Mouse (Mus musculus) neural tube, embryonic 15.5 days (tissue): ENCODE data around the gene Thoc6. TPM values are rescaled to one million over a fixed set of nuclear protein-coding genes. Genes with fewer than 3 reads are reported as not detected.

Experiments
- ATAC-seq: fragments of 200-750 bp; cut with Nextera tagmentation; 2 replicates; pipeline ENCODE4 v1.8.0; 2017; ENCODE audit warnings: mild to moderate bottlenecking, moderate TSS enrichment, moderate library complexity; ENCODE audit not compliant: low FRiP score
- H3K27ac ChIP-seq: fragments of 300-500 bp; sonication (generic); replicated peaks from 2 replicates; pipeline ENCODE4 v1.5.1; 2015; ENCODE audit warnings: mild to moderate bottlenecking, inconsistent platforms
- H3K27me3 ChIP-seq: fragments of 300-500 bp; sonication (generic); replicated peaks from 2 replicates; pipeline ENCODE4 v1.6.1; 2015; ENCODE audit warnings: inconsistent platforms
- H3K36me3 ChIP-seq: fragments of 300-500 bp; sonication (generic); 2 replicates; pipeline ENCODE4 v1.6.1; 2015; ENCODE audit warnings: inconsistent platforms
- H3K4me1 ChIP-seq: fragments of 300-500 bp; sonication (generic); 2 replicates; pipeline ENCODE4 v1.6.1; 2015; ENCODE audit warnings: inconsistent platforms
- H3K4me2 ChIP-seq: fragments of 300-500 bp; sonication (generic); 2 replicates; pipeline ENCODE4 v1.6.1; 2015; ENCODE audit warnings: inconsistent platforms, mild to moderate bottlenecking, moderate library complexity
- H3K4me3 ChIP-seq: fragments of 300-500 bp; sonication (generic); replicated peaks from 2 replicates; pipeline ENCODE4 v1.5.1; 2015; ENCODE audit warnings: mild to moderate bottlenecking, inconsistent platforms
- H3K9ac ChIP-seq: fragments of 300-500 bp; sonication (generic); replicated peaks from 2 replicates; pipeline ENCODE4 v1.6.1; 2015; ENCODE audit warnings: mild to moderate bottlenecking, inconsistent platforms
- H3K9me3 ChIP-seq: fragments of 300-500 bp; sonication (generic); replicated peaks from 2 replicates; pipeline ENCODE4 v1.6.1; 2016; ENCODE audit warnings: inconsistent platforms
- WGBS: fragments of 180-500 bp; shearing (Covaris S2); methylation state at CpG from one replicate; pipeline ENCODE4 v1.1.7; 2015; ENCODE audit warnings: mixed read lengths; 5-methylcytosine and 5-hydroxymethylcytosine counted together
- polyA plus RNA-seq: library from polyadenylated mRNA; unstranded; fragments of >200 nt; fragmentation: Nextera tagmentation; extraction: Ambion mirVana; gene quantifications from 2 replicates; pipeline ENCODE4 v1.2.1, GENCODE M21; 2015

The Thoc6 gene
- polyA plus RNA-seq, result 44.1 and 45.1 TPM in 2 replicates

DNA sequence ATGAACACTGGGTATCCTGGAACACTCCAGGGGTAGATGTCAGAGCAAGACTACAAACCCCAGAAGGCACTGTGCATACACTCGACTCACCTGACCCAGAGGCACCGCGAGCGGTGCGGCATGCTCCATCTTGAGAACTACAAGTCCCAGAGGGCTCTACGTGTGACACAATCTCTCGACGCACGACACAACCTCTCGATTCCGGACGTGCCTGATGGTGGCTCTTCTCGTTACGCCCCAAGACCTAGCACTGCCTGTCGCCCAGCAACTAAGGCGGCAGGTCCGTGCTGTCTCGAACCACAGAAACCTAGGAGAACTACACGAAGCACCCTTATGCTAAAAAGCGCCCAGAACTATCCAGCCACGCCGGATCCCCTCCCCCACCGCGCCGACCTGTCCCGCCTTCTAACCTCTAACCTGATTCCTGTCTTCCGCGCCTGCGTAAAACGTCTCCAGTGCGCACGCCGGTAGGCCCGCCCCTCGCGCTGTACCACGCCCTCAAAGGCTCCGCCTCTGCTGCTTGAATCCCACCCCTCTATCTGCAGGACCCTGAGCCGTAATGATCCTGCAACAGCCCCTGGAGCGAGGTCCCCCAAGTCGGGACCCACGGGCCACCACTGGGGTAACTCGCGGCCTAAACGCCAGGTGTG is at the start of gene Thoc6, which contains the start of gene Hcfc1r1:
Gene Thoc6, minus strand, starts transcription at position 459 of the 650 bp plus-strand sequence.
Gene Hcfc1r1, plus strand, starts transcription at position 173 of the 650 bp plus-strand sequence.
- WGBS, result under 1% methylated on average over 45 of the region's 45 CpGs
- peak within 1 kb of the TSS; percentile 95 for H3K4me2 ChIP-seq
- H3K9me3 ChIP-seq, result no peaks in the 10 kb centered on the region
- H3K9ac ChIP-seq, result peak within 1 kb of the TSS; percentile 73
- H3K27me3 ChIP-seq, result peaks cover 29% of the 10 kb centered on the region
- H3K4me1 ChIP-seq, result peaks cover 50% of the 10 kb centered on the region
- peak within 1 kb of the TSS; percentile 93 for H3K27ac ChIP-seq
- peak; percentile 94 for ATAC-seq
- peak within 1 kb of the TSS; percentile 69 for H3K4me3 ChIP-seq
- H3K36me3 ChIP-seq, result peaks cover 16% of the 10 kb centered on the region

GRCm38 (mm10) chr17:23722376-23723125 is 48.9 kb upstream of the Thoc6 start, which contains the start of gene 1520401A03Rik:
Gene 1520401A03Rik, minus strand, starts transcription at chr17:23722783.
- ATAC-seq, result no peak
- H3K36me3 ChIP-seq, result no peaks in the 10 kb centered on the region
- no peak within 1 kb of the TSS for H3K9ac ChIP-seq

DNA sequence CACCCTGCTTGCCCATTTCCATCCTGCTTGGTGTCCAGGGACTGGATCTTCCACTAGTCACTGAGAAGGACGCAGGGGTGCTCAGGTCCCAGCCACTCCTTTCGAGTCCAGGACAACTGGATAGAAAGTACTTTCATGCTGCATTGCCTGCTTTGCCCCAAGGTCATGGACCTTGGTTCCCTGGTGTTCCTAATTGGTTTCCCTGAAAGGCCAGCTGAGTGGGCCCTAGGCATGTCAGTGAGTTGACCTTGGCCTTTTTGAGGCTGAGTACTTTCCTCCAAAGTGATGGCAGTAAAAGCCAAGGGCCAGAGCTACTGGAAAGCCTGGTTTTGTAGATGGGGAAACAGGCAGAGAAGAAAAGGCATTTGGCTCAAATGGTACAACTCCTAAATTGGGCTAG is 48.2 kb upstream of the Thoc6 start:
- WGBS, result 83% methylated on average over 2 of the region's 2 CpGs
- no peak overlapping the region for H3K9ac ChIP-seq

More at GRCm38 (mm10) chr17:23722376-23723125, 48.9 kb upstream of the Thoc6 start, which contains the start of gene 1520401A03Rik:
- Histone ChIP-seq H3K27me3 (no peaks in the 10 kb centered on the region), H3K27ac (no peak within 1 kb of the TSS), H3K4me1 (peaks cover 11% of the 10 kb centered on the region), H3K4me2 (no peak within 1 kb of the TSS), H3K4me3 (no peak within 1 kb of the TSS), H3K9me3 (no peaks in the 10 kb centered on the region)
- WGBS, result 74% methylated on average over 7 of the region's 7 CpGs

GRCm38 (mm10) chr17:23719455-23719854 is 45.8 kb upstream of the Thoc6 start:
- Histone ChIP-seq H3K4me1 (no peaks in the 10 kb centered on the region), H3K9ac (no peak overlapping the region), H3K9me3 (no peaks in the 10 kb centered on the region), H3K27ac (no peak overlapping the region), H3K27me3 (0 out of 2 replicates have a peak, but pooled peaks cover under 1% of the 10 kb centered on the region), H3K4me2 (no peak overlapping the region), H3K36me3 (no peaks in the 10 kb centered on the region), H3K4me3 (no peak overlapping the region)
- WGBS, result 0% methylated on average over 1 of the region's 1 CpGs
- ATAC-seq, result no peak

More for the DNA sequence above, 48.2 kb upstream of the Thoc6 start:
- Histone ChIP-seq H3K4me2 (no peak overlapping the region), H3K9me3 (no peaks in the 10 kb centered on the region), H3K4me1 (peaks cover 9% of the 10 kb centered on the region), H3K4me3 (no peak overlapping the region), H3K27ac (no peak overlapping the region), H3K27me3 (no peaks in the 10 kb centered on the region), H3K36me3 (no peaks in the 10 kb centered on the region)
- no peak for ATAC-seq

DNA sequence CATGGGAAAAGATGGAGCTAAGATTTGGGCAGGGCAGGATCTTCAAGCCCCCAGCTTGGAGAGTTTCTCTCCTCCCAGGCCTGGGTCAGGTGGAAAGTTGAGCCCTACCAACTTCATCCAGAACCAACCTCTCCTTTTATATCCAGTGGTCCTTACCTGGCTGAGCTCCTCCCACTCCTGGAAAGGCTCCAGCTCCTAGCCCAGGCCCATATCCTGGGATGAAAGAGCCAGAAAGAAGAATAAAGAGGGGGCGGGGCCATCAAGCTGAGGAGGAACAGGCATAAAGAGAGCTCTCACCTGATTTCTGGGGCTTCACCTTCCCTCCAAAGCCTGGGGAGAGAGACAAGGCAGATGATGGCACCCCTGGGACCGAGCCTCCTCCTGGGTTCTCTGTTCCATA is 43.3 kb upstream of the Thoc6 start:
- Histone ChIP-seq H3K4me2 (no peak overlapping the region), H3K4me3 (no peak overlapping the region), H3K27me3 (0 out of 2 replicates have a peak, but pooled peaks cover 2% of the 10 kb centered on the region), H3K36me3 (no peaks in the 10 kb centered on the region), H3K27ac (no peak overlapping the region), H3K9me3 (no peaks in the 10 kb centered on the region), H3K4me1 (no peaks in the 10 kb centered on the region), H3K9ac (no peak overlapping the region)
- 63% methylated on average over 2 of the region's 2 CpGs for WGBS
- ATAC-seq, result no peak

GRCm38 (mm10) chr17:23706212-23706611 is 32.5 kb upstream of the Thoc6 start:
- no peak for ATAC-seq
- H3K4me2 ChIP-seq, result no peak overlapping the region
- no peaks in the 10 kb centered on the region for H3K4me1 ChIP-seq
- no peaks in the 10 kb centered on the region for H3K9me3 ChIP-seq
- WGBS, result 0% methylated on average over 3 of the region's 3 CpGs
- H3K27me3 ChIP-seq, result peaks cover 10% of the 10 kb centered on the region
- no peak overlapping the region for H3K4me3 ChIP-seq
- no peaks in the 10 kb centered on the region for H3K36me3 ChIP-seq
- H3K27ac ChIP-seq, result no peak overlapping the region
- no peak overlapping the region for H3K9ac ChIP-seq

DNA sequence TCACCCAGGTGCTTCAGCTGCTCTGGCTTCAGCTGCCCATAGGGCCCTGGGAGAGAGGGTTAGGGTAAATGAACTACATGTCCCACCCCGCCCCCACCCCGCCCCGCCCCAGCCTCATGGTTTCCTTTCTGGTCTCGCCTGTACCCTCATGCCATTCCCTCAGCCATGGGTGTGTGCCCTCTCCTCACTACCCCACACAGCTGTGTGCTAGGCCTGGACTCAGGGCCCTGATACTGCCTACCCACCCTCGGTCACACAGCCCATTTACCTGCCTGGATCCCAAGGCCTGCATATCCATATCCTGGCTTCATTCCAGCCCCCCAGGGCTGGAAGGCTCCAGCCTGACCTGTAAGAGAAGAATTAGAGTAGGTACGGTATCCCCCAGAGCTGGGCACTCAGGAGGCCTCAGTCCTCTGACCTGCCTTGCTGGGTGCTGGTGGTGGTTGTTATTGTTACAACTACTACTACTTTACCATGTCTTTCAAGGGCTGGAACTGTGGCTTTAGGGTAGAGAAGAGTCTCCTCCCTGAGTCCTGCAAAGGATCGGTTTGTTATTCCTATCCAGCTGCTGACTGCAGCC is 31.9 kb upstream of the Thoc6 start:
- peaks cover 10% of the 10 kb centered on the region for H3K27me3 ChIP-seq
- H3K27ac ChIP-seq, result no peak overlapping the region
- H3K4me2 ChIP-seq, result no peak overlapping the region
- no peaks in the 10 kb centered on the region for H3K4me1 ChIP-seq
- ATAC-seq, result no peak
- no peak overlapping the region for H3K9ac ChIP-seq
- H3K9me3 ChIP-seq, result no peaks in the 10 kb centered on the region
- WGBS, result 81% methylated on average over 7 of the region's 7 CpGs
- no peak overlapping the region for H3K4me3 ChIP-seq
- H3K36me3 ChIP-seq, result no peaks in the 10 kb centered on the region

- no peak overlapping the region for H3K4me3 ChIP-seq
- no peak for ATAC-seq
- no peak overlapping the region for H3K4me2 ChIP-seq
- 42% methylated on average over 7 of the region's 7 CpGs for WGBS
- no peaks in the 10 kb centered on the region for H3K36me3 ChIP-seq
- peaks cover 4% of the 10 kb centered on the region for H3K4me1 ChIP-seq
- H3K27ac ChIP-seq, result no peak overlapping the region
- H3K27me3 ChIP-seq, result peaks cover 10% of the 10 kb centered on the region
- no peaks in the 10 kb centered on the region for H3K9me3 ChIP-seq
- H3K9ac ChIP-seq, result no peak overlapping the region
Observed at GRCm38 (mm10) chr17:23704741-23705140, 31.1 kb upstream of the Thoc6 start.

DNA sequence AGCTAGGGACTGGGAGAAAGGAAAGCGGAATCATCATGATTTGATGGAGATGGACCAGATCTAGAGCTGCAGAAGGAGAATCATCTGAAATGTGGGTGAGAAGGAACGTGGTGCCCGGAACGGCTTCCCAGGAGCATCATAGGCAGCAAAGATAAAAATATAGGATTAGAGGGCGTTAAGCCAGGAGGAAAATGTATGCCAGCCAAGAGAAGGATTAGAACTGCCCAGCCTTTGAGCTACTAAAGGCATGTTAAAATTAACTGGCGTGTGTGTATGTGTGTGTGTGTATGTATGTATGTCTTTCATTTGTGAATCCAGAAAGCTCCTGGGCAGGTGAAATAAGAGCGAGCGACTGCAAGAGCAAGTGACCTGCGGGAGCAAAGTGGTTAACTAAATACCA is 29.6 kb upstream of the Thoc6 start:
- peaks cover 20% of the 10 kb centered on the region for H3K27me3 ChIP-seq
- H3K27ac ChIP-seq, result no peak overlapping the region
- 90% methylated on average over 9 of the region's 9 CpGs for WGBS
- no peak overlapping the region for H3K4me3 ChIP-seq
- no peak overlapping the region for H3K4me2 ChIP-seq
- peaks cover 12% of the 10 kb centered on the region for H3K4me1 ChIP-seq
- no peaks in the 10 kb centered on the region for H3K9me3 ChIP-seq
- no peaks in the 10 kb centered on the region for H3K36me3 ChIP-seq
- no peak for ATAC-seq
- no peak overlapping the region for H3K9ac ChIP-seq

GRCm38 (mm10) chr17:23700079-23700478 is 26.4 kb upstream of the Thoc6 start:
- Histone ChIP-seq H3K4me1 (peaks cover 12% of the 10 kb centered on the region), H3K4me2 (peak overlapping the region; percentile 98), H3K27me3 (peaks cover 35% of the 10 kb centered on the region), H3K4me3 (peak overlapping the region; percentile 54), H3K9me3 (no peaks in the 10 kb centered on the region), H3K27ac (peak overlapping the region; percentile 49), H3K36me3 (no peaks in the 10 kb centered on the region), H3K9ac (peak overlapping the region; percentile 60)
- WGBS, result 1% methylated on average over 27 of the region's 28 CpGs
- peak; percentile 96 for ATAC-seq

DNA sequence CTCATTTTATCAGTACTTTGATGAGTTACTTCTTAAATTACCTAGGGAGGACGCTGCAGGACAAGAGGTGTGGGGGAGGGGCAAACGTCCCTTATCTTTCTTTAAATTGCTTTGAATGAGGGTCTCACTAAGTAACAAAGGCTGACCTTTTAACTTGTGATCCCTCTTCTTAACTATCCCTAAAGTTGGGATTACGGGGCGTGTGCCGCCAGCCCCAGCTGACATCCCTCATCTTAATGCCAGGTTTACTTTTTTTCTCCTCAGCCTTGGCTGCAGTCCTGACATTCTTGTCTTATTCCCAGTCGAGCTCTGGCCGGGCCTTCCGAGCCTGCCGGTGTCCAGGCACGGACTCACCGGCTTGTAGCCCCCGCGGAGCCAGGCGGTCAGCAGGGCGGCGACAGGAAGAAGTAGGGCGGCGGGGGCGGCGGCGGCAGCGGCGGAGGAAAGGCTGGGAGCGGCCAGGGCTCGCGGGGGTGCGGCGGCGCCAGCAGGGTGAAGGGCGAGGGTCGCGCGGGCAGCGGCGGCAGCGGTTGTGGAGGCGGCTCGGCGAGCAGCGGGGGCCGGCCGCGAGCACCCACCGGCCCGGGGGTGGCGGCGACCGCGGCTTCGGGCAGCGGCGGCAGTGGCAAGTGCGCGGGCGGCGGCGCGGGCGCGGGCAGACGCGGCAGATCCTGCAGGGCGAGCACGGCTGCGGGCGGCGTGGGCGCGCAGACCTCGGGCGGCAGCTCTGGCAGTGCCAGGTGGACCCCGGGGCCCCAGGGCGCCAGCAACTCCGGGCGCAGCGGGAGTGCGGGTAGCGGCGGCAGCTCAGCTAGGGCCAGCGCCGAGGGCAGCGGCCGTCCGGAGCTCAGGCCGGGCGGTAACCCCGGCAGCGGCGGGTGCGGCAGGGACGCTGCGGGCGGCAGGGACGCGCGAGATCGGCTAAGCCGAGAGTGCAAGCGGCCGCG is 25.7 kb upstream of the Thoc6 start:
- ATAC-seq, result peak; percentile 69
- H3K4me1 ChIP-seq, result peaks cover 12% of the 10 kb centered on the region
- under 1% methylated on average over 85 of the region's 101 CpGs for WGBS
- peaks cover 35% of the 10 kb centered on the region for H3K27me3 ChIP-seq
- peak overlapping the region; percentile 49 for H3K27ac ChIP-seq
- peak overlapping the region; percentile 54 for H3K4me3 ChIP-seq
- H3K36me3 ChIP-seq, result no peaks in the 10 kb centered on the region
- peak overlapping the region; percentile 98 for H3K4me2 ChIP-seq
- peak overlapping the region; percentile 60 for H3K9ac ChIP-seq
- H3K9me3 ChIP-seq, result no peaks in the 10 kb centered on the region
